Mouse (Mus musculus) hindlimb bud, embryonic 11.5 days (tissue): ENCODE measurements around the gene Nxph1.

Source experiments
- DNase-seq: peaks from one replicate; pipeline ENCODE4 v3.0.0-alpha.2; 2012; ENCODE audit warnings: low read depth, low spot score; ENCODE audit errors: extremely low spot score

The Nxph1 gene

GRCm38 (mm10) chr6:9119136-9119535, 170.9 kb downstream of the Nxph1 start:
- no peak for DNase-seq

GRCm38 (mm10) chr6:9124321-9124914, 176.2 kb downstream of the Nxph1 start:
- peak; percentile 52 for DNase-seq

- DNase-seq = no peak
Observed at GRCm38 (mm10) chr6:9133589-9134279, 185.5 kb downstream of the Nxph1 start.

- DNase-seq = no peak
Observed at GRCm38 (mm10) chr6:9147966-9148365, 199.7 kb downstream of the Nxph1 start.

GRCm38 (mm10) chr6:9149791-9150190, 201.6 kb downstream of the Nxph1 start:
- no peak for DNase-seq

- no peak for DNase-seq
Observed at GRCm38 (mm10) chr6:9159191-9159590, 211.0 kb downstream of the Nxph1 start.

GRCm38 (mm10) chr6:9182477-9182876, 234.2 kb downstream of the Nxph1 start:
- no peak for DNase-seq

GRCm38 (mm10) chr6:9210730-9211129, 262.5 kb downstream of the Nxph1 start:
- DNase-seq = no peak

GRCm38 (mm10) chr6:9220724-9221453, 272.7 kb downstream of the Nxph1 start:
- peak; percentile 44 for DNase-seq

- no peak for DNase-seq
Observed at GRCm38 (mm10) chr6:9234802-9235201, 286.6 kb downstream of the Nxph1 start.

- DNase-seq = no peak
Observed at GRCm38 (mm10) chr6:9267998-9268397, 319.8 kb downstream of the Nxph1 start.
